Mouse (Mus musculus) layer of hippocampus, adult 2 months (tissue): ENCODE data around the gene Cradd. TPM values are rescaled to one million over a fixed set of nuclear protein-coding genes. Genes with fewer than 3 reads are reported as not detected.

Experiments used
- DNase-seq, 2 experiments: peaks; one replicate each; pipeline ENCODE4 v3.0.0; 2022; ENCODE audit warnings: low spot score in 2 of 2
- H3K27ac ChIP-seq: fragments of 200-600 bp; 2 replicates; pipeline ENCODE4 v1.8.1; 2022
- H3K4me3 ChIP-seq: fragments of 200-600 bp; 2 replicates; pipeline ENCODE4 v1.8.1; 2022; ENCODE audit warnings: mild to moderate bottlenecking
- CTCF ChIP-seq: fragments of 200-600 bp; conservative IDR thresholded peaks from 2 replicates; pipeline ENCODE4 v1.8.1; 2022; ENCODE audit warnings: antibody characterized with exemption, mild to moderate bottlenecking, moderate library complexity
- total RNA-seq, 2 experiments: library from RNA; stranded (reverse); gene quantifications; 2 replicates each; pipeline ENCODE4 v1.2.3; 2021

Cradd gene
- total RNA-seq, 2 experiments from 2014 or later, result 5.6 to 7.2 TPM

GRCm38 (mm10) chr10:95255018-95255680 is 68.8 kb downstream of the Cradd start:
- no peak for DNase-seq
- H3K27ac ChIP-seq, result peak overlapping the region; percentile 64
- peak overlapping the region; percentile 42 for H3K4me3 ChIP-seq
- no peak for TF ChIP-seq CTCF

- peak; percentile 27 to 32 for DNase-seq
- peak; percentile 36 for TF ChIP-seq CTCF
- Histone ChIP-seq H3K4me3 (peak overlapping the region; percentile 42), H3K27ac (peak overlapping the region; percentile 64)
These were observed 69.4 kb downstream of the Cradd start for GRCm38 (mm10) chr10:95254453-95255001.

- Histone ChIP-seq H3K27ac (peak overlapping the region; percentile 64), H3K4me3 (peak overlapping the region; percentile 42; the same call in 1 of the 2 replicates)
- TF ChIP-seq CTCF, result no peak
- no peak for DNase-seq
These were observed 69.9 kb downstream of the Cradd start for GRCm38 (mm10) chr10:95254046-95254445.

GRCm38 (mm10) chr10:95251674-95252073 is 72.3 kb downstream of the Cradd start:
- Histone ChIP-seq H3K27ac (no peak overlapping the region), H3K4me3 (no peak overlapping the region)
- no peak for DNase-seq
- no peak for TF ChIP-seq CTCF

GRCm38 (mm10) chr10:95248362-95248761 is 75.6 kb downstream of the Cradd start:
- no peak overlapping the region for H3K4me3 ChIP-seq
- no peak for TF ChIP-seq CTCF
- no peak for DNase-seq

GRCm38 (mm10) chr10:95246696-95247095 is 77.2 kb downstream of the Cradd start:
- H3K27ac ChIP-seq, result no peak overlapping the region
- no peak overlapping the region for H3K4me3 ChIP-seq
- no peak for DNase-seq
- no peak for TF ChIP-seq CTCF

More at GRCm38 (mm10) chr10:95248362-95248761, 75.6 kb downstream of the Cradd start:
- H3K27ac ChIP-seq, result no peak overlapping the region

- DNase-seq, result no peak
- TF ChIP-seq CTCF, result peak; percentile 47
These were observed 78.3 kb downstream of the Cradd start for GRCm38 (mm10) chr10:95245680-95245982.

GRCm38 (mm10) chr10:95244961-95245679 is 78.8 kb downstream of the Cradd start:
- H3K4me3 ChIP-seq, result no peak overlapping the region
- no peak overlapping the region for H3K27ac ChIP-seq
- TF ChIP-seq CTCF, result no peak
- no peak for DNase-seq

More at GRCm38 (mm10) chr10:95245680-95245982, 78.3 kb downstream of the Cradd start:
- Histone ChIP-seq H3K27ac (no peak overlapping the region), H3K4me3 (no peak overlapping the region)

GRCm38 (mm10) chr10:95239196-95240069 is 84.5 kb downstream of the Cradd start:
- no peak for TF ChIP-seq CTCF

GRCm38 (mm10) chr10:95238667-95239066 is 85.3 kb downstream of the Cradd start:
- H3K27ac ChIP-seq, result peak overlapping the region; percentile 60; the same call in 1 of the 2 replicates
- DNase-seq, result no peak
- no peak overlapping the region for H3K4me3 ChIP-seq
- no peak for TF ChIP-seq CTCF

More at GRCm38 (mm10) chr10:95239196-95240069, 84.5 kb downstream of the Cradd start:
- no peak for DNase-seq
- H3K27ac ChIP-seq, result peak overlapping the region; percentile 60
- H3K4me3 ChIP-seq, result no peak overlapping the region

- no peak overlapping the region for H3K27ac ChIP-seq
- TF ChIP-seq CTCF, result no peak
- no peak overlapping the region for H3K4me3 ChIP-seq
- no peak for DNase-seq
These were observed 87.7 kb downstream of the Cradd start for GRCm38 (mm10) chr10:95236226-95236625.

GRCm38 (mm10) chr10:95234661-95235060 is 89.3 kb downstream of the Cradd start:
- no peak overlapping the region for H3K27ac ChIP-seq
- no peak for TF ChIP-seq CTCF
- H3K4me3 ChIP-seq, result no peak overlapping the region
- DNase-seq, result no peak
